Mouse (Mus musculus): ENCODE data around the gene Ipo11. TPM values are rescaled to one million over a fixed set of nuclear protein-coding genes. Genes with fewer than 3 reads are reported as not detected.

Ipo11 gene
- total and polyA plus RNA-seq, 2 experiments from 2014 or later: 33.9 to 46.7 TPM

GRCm38 (mm10) chr13:106823121-106823874, 113.5 kb downstream of the Ipo11 start:
- H3K9me3 ChIP-seq (ENCODE audit: low read length): no peaks in the 10 kb centered on the region
- H3K27ac ChIP-seq: no peak overlapping the region
- H3K4me1 ChIP-seq (ENCODE audit: insufficient read depth, low read length): no peaks in the 10 kb centered on the region
- DNase-seq (ENCODE audit: low spot score) (no peak), ATAC-seq (no peak)
- H3K4me3 ChIP-seq (ENCODE audit: low read length): no peak overlapping the region
- TF ChIP-seq CTCF (IDR thresholded peaks at IDR 0.05; ENCODE audit: low read depth): no peak
- no peak overlapping the region for H3K9ac ChIP-seq (replicated peaks; ENCODE audit: low read length)
- no peak overlapping the region for H3K4me2 ChIP-seq (ENCODE audit: low read depth, low read length)
- H3K36me3 ChIP-seq (ENCODE audit: insufficient read depth, low read length): no peaks in the 10 kb centered on the region
- 94% methylated on average over 12 of the region's 12 CpGs for WGBS
- no peaks in the 10 kb centered on the region for H3K27me3 ChIP-seq (ENCODE audit: insufficient read depth, low read length)

GRCm38 (mm10) chr13:106820149-106820548, 116.6 kb downstream of the Ipo11 start:
- 90% methylated on average over 2 of the region's 2 CpGs for WGBS
- ATAC-seq (no peak), DNase-seq (ENCODE audit: low spot score) (no peak)
- Histone ChIP-seq H3K36me3 (ENCODE audit: insufficient read depth, low read length) (no peaks in the 10 kb centered on the region), H3K27me3 (ENCODE audit: insufficient read depth, low read length) (no peaks in the 10 kb centered on the region), H3K4me2 (ENCODE audit: low read depth, low read length) (no peak overlapping the region), H3K4me3 (ENCODE audit: low read length) (no peak overlapping the region), H3K27ac (no peak overlapping the region), H3K4me1 (ENCODE audit: insufficient read depth, low read length) (no peaks in the 10 kb centered on the region), H3K9ac (replicated peaks; ENCODE audit: low read length) (no peak overlapping the region), H3K9me3 (ENCODE audit: low read length) (no peaks in the 10 kb centered on the region)
- no peak for TF ChIP-seq CTCF (IDR thresholded peaks at IDR 0.05; ENCODE audit: low read depth)

GRCm38 (mm10) chr13:106819749-106820148, 117.0 kb downstream of the Ipo11 start:
- no peak overlapping the region for H3K9ac ChIP-seq (replicated peaks; ENCODE audit: low read length)
- WGBS: 89% methylated on average over 4 of the region's 4 CpGs
- H3K4me3 ChIP-seq (ENCODE audit: low read length): no peak overlapping the region
- no peaks in the 10 kb centered on the region for H3K4me1 ChIP-seq (ENCODE audit: insufficient read depth, low read length)
- H3K36me3 ChIP-seq (ENCODE audit: insufficient read depth, low read length): no peaks in the 10 kb centered on the region
- ATAC-seq (no peak), DNase-seq (ENCODE audit: low spot score) (no peak)
- H3K9me3 ChIP-seq (ENCODE audit: low read length): no peaks in the 10 kb centered on the region
- no peak overlapping the region for H3K27ac ChIP-seq
- H3K4me2 ChIP-seq (ENCODE audit: low read depth, low read length): no peak overlapping the region
- H3K27me3 ChIP-seq (ENCODE audit: insufficient read depth, low read length): no peaks in the 10 kb centered on the region
- no peak for TF ChIP-seq CTCF (IDR thresholded peaks at IDR 0.05; ENCODE audit: low read depth)

GRCm38 (mm10) chr13:106817066-106817465, 119.7 kb downstream of the Ipo11 start:
- TF ChIP-seq CTCF (IDR thresholded peaks at IDR 0.05; ENCODE audit: low read depth): no peak
- Histone ChIP-seq H3K4me2 (ENCODE audit: low read depth, low read length) (no peak overlapping the region), H3K9me3 (ENCODE audit: low read length) (no peaks in the 10 kb centered on the region), H3K27me3 (ENCODE audit: insufficient read depth, low read length) (no peaks in the 10 kb centered on the region), H3K4me1 (ENCODE audit: insufficient read depth, low read length) (no peaks in the 10 kb centered on the region), H3K4me3 (ENCODE audit: low read length) (no peak overlapping the region), H3K27ac (no peak overlapping the region), H3K36me3 (ENCODE audit: insufficient read depth, low read length) (no peaks in the 10 kb centered on the region), H3K9ac (replicated peaks; ENCODE audit: low read length) (no peak overlapping the region)
- no peak for ATAC-seq
- WGBS: 74% methylated on average over 5 of the region's 5 CpGs
- no peak for DNase-seq (ENCODE audit: low spot score)

- Histone ChIP-seq H3K4me2 (ENCODE audit: low read depth, low read length) (no peak overlapping the region), H3K9ac (replicated peaks; ENCODE audit: low read length) (no peak overlapping the region), H3K36me3 (ENCODE audit: insufficient read depth, low read length) (no peaks in the 10 kb centered on the region; the same call in 1 of the 2 replicates), H3K9me3 (ENCODE audit: low read length) (no peaks in the 10 kb centered on the region), H3K4me3 (ENCODE audit: low read length) (no peak overlapping the region), H3K27ac (no peak overlapping the region), H3K27me3 (ENCODE audit: insufficient read depth, low read length) (no peaks in the 10 kb centered on the region), H3K4me1 (ENCODE audit: insufficient read depth, low read length) (no peaks in the 10 kb centered on the region)
- DNase-seq (ENCODE audit: low spot score) (no peak), ATAC-seq (no peak)
- 80% methylated on average over 4 of the region's 4 CpGs for WGBS
- no peak for TF ChIP-seq CTCF (IDR thresholded peaks at IDR 0.05; ENCODE audit: low read depth)
Measured at GRCm38 (mm10) chr13:106813519-106813918, 123.2 kb downstream of the Ipo11 start.

- TF ChIP-seq CTCF (IDR thresholded peaks at IDR 0.05; ENCODE audit: low read depth): no peak
- WGBS: 62% methylated on average over 9 of the region's 9 CpGs
- H3K4me1 ChIP-seq (ENCODE audit: insufficient read depth, low read length): no peaks in the 10 kb centered on the region
- no peak overlapping the region for H3K4me3 ChIP-seq (ENCODE audit: low read length)
- no peaks in the 10 kb centered on the region; the same call in 1 of the 2 replicates for H3K36me3 ChIP-seq (ENCODE audit: insufficient read depth, low read length)
- no peak overlapping the region for H3K9ac ChIP-seq (replicated peaks; ENCODE audit: low read length)
- ATAC-seq (peak; percentile 58; the same call in 1 of the 2 replicates), DNase-seq (ENCODE audit: low spot score) (peak; percentile 31)
- H3K4me2 ChIP-seq (ENCODE audit: low read depth, low read length): no peak overlapping the region
- H3K9me3 ChIP-seq (ENCODE audit: low read length): no peaks in the 10 kb centered on the region
- no peaks in the 10 kb centered on the region for H3K27me3 ChIP-seq (ENCODE audit: insufficient read depth, low read length)
- no peak overlapping the region for H3K27ac ChIP-seq
Measured at GRCm38 (mm10) chr13:106813087-106813486, 123.7 kb downstream of the Ipo11 start.

GRCm38 (mm10) chr13:106810156-106810555, 126.6 kb downstream of the Ipo11 start:
- Histone ChIP-seq H3K4me1 (ENCODE audit: insufficient read depth, low read length) (no peaks in the 10 kb centered on the region), H3K27me3 (ENCODE audit: insufficient read depth, low read length) (no peaks in the 10 kb centered on the region), H3K36me3 (ENCODE audit: insufficient read depth, low read length) (no peaks in the 10 kb centered on the region; the same call in 1 of the 2 replicates), H3K27ac (no peak overlapping the region), H3K9ac (replicated peaks; ENCODE audit: low read length) (no peak overlapping the region), H3K4me2 (ENCODE audit: low read depth, low read length) (no peak overlapping the region), H3K4me3 (ENCODE audit: low read length) (no peak overlapping the region), H3K9me3 (ENCODE audit: low read length) (no peaks in the 10 kb centered on the region)
- 94% methylated on average over 7 of the region's 7 CpGs for WGBS
- ATAC-seq (no peak), DNase-seq (ENCODE audit: low spot score) (no peak)
- TF ChIP-seq CTCF (IDR thresholded peaks at IDR 0.05; ENCODE audit: low read depth): no peak

Data from hindbrain, postnatal 0 days (tissue).